Mouse (Mus musculus) E14TG2a.4 (cell line): ENCODE measurements around the gene Nras.

Experiments
- CTCF ChIP-seq: conservative IDR thresholded peaks from 2 replicates; pipeline ENCODE4 v1.5.1; 2014; ENCODE audit warnings: low read length
- POU5F1 ChIP-seq: IDR thresholded peaks from 2 replicates; pipeline ENCODE4 v1.6.1; 2014; ENCODE audit warnings: low read length, borderline replicate concordance

DNA sequence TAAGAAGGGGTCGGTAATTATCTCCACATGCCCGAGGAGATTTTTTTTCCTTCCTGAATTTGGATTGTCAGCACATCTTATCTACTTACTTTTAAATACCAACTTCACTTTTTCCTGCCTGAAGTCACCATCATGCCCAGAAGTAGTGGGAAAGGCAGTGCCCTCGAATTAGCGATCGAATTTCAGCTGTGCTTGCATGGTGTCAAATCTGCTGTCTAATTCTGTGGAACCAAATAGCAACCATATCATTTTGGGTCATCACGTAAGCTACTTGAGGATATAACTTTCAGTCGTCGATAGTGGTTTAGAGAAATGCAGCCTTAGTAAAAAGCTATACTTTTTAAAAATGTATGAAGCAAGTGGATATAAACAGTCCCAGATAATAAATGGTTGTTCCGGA is 18.4 kb downstream of the Nras start:
- TF ChIP-seq CTCF (no peak), POU5F1 (no peak)
